Mouse (Mus musculus) urinary bladder, adult 2 months (tissue): ENCODE results near the gene Gm7682. TPM values are rescaled to one million over a fixed set of nuclear protein-coding genes. Genes with fewer than 3 reads are reported as not detected.
"Not testable (repeated sequence)": the region's sequence is repeated elsewhere in the genome, so short reads cannot be mapped to it uniquely, and the experiment has no call there.

Experiments
- DNase-seq: peaks from one replicate; pipeline ENCODE4 v3.0.0; 2022; ENCODE audit warnings: low spot score
- polyA plus RNA-seq: library from polyadenylated mRNA; depleted of rRNA; stranded (reverse); fragments of >200 nt; gene quantifications from 2 replicates; pipeline ENCODE4 v1.2.3, GENCODE M21; 2012; rRNA removed

Gm7682 gene
- not detected in 2 replicates for polyA plus RNA-seq

GRCm38 (mm10) chr5:94445484-94445883 lies at the start of gene Gm7682:
Gene Gm7682 (plus strand): TSS chr5:94445784.
- not testable (repeated sequence) for DNase-seq

Other genes starting within 250 kb of the Gm7682 start
- not detected in 2 replicates for gene Gm3106, start 227.8 kb upstream of the Gm7682 start, polyA plus RNA-seq
- not detected in 2 replicates for gene A430089I19Rik, start 139.0 kb upstream of the Gm7682 start, polyA plus RNA-seq
- not detected in 2 replicates for gene Gm6502, start 131.3 kb upstream of the Gm7682 start, polyA plus RNA-seq
- gene AA792892, start 106.0 kb upstream of the Gm7682 start, polyA plus RNA-seq: not detected in 2 replicates
- not detected in 2 replicates for gene Gm3139, start 80.5 kb downstream of the Gm7682 start, polyA plus RNA-seq
- not detected in 2 replicates for gene Gm3147, start 170.6 kb downstream of the Gm7682 start, polyA plus RNA-seq
- not detected in 2 replicates for gene Gm6509, start 178.2 kb downstream of the Gm7682 start, polyA plus RNA-seq
- not detected in 2 replicates for gene Gm6205, start 202.6 kb downstream of the Gm7682 start, polyA plus RNA-seq